ENCODE assay signal across 8 mouse cellular contexts in genomic region chr10:117375163-117375562, GRCm38 (mm10). TPM values are rescaled to one million over a fixed set of nuclear protein-coding genes. Genes with fewer than 3 reads are reported as not detected.
DNase-seq lines count a peak whose midpoint lies in the region; ATAC-seq and TF ChIP-seq lines count a peak whose summit lies in the region.

No protein-coding gene starts in this region.

- peak overlapping the region; percentile 88 for H3K4me2 ChIP-seq in heart, postnatal 0 days (ENCODE audit: low read depth, low read length)
- H3K4me2 ChIP-seq in myocyte (ENCODE audit: low read depth), result peak overlapping the region; percentile 82

- peak overlapping the region; percentile 93 for H3ac ChIP-seq in myocyte (ENCODE audit: control insufficient read depth, insufficient read length)

- DNase-seq in heart, postnatal 0 days (ENCODE audit: low spot score), result no peak
- no peak for DNase-seq in heart, adult 11 months
- DNase-seq in induced T-regulatory cell, adult 2 months (ENCODE audit: low read depth), result peak; percentile 47
- no peak for DNase-seq in right cerebral cortex, postnatal 14 days
- DNase-seq in frontal cortex, postnatal 14 days (ENCODE audit: low spot score in 2 of 2), result no peak
- no peak for DNase-seq in yolk sac, embryonic 10.5 days (ENCODE audit: low spot score)

- H3K27me3 ChIP-seq in heart, postnatal 0 days (ENCODE audit: control insufficient read depth, insufficient read depth, low read length), result no peaks in the 10 kb centered on the region
- no peaks in the 10 kb centered on the region for H3K27me3 ChIP-seq in myocyte (ENCODE audit: control insufficient read depth, insufficient read depth, insufficient read length)

- peaks cover 7% of the 10 kb centered on the region for H3K4me1 ChIP-seq in heart, postnatal 0 days (ENCODE audit: control insufficient read depth, insufficient read depth)
- no peaks in the 10 kb centered on the region for H3K4me1 ChIP-seq in bone marrow, adult 2 months (ENCODE audit: control insufficient read depth, insufficient read depth, low read length)

- no peak for TF ChIP-seq CTCF in heart, postnatal 0 days (IDR thresholded peaks at IDR 0.05; ENCODE audit: low read depth)
- TF ChIP-seq CTCF in bone marrow, adult 2 months (IDR thresholded peaks at IDR 0.05; ENCODE audit: control insufficient read depth, insufficient read depth, low read length), result no peak

- H3K79me2 ChIP-seq in myocyte (ENCODE audit: control insufficient read depth, insufficient read depth), result peaks cover 64% of the 10 kb centered on the region

- no peak for TF ChIP-seq EP300 in heart, postnatal 0 days (IDR thresholded peaks at IDR 0.05; ENCODE audit: low read depth)

- peak overlapping the region; percentile 99 for H3K9ac ChIP-seq in heart, postnatal 0 days (replicated peaks; ENCODE audit: low read depth, low read length)

- 22% methylated on average over 10 of the region's 10 CpGs for WGBS in heart, postnatal 0 days
- 9% methylated on average over 10 of the region's 10 CpGs for WGBS in bone marrow, adult 2 months

- H3K9me3 ChIP-seq in heart, postnatal 0 days (replicated peaks; ENCODE audit: control insufficient read depth, low read length), result no peaks in the 10 kb centered on the region

- no peak for ATAC-seq in heart, postnatal 0 days (ENCODE audit: insufficient read depth, low read depth)

- TF ChIP-seq POLR2A in bone marrow, adult 2 months (IDR thresholded peaks at IDR 0.05; ENCODE audit: borderline replicate concordance, control insufficient read depth, low read depth, low read length), result no peak
- no peak for TF ChIP-seq POLR2A in myocyte (IDR thresholded peaks at IDR 0.05; ENCODE audit: insufficient read length, low read depth)

- peak overlapping the region; percentile 97; the same call in 1 of the 2 replicates for H3K27ac ChIP-seq in heart, postnatal 0 days (ENCODE audit: low read depth)
- H3K27ac ChIP-seq in bone marrow, adult 2 months (ENCODE audit: control insufficient read depth, insufficient read depth, low read depth, low read length, poor library complexity), result no peak overlapping the region

- no peaks in the 10 kb centered on the region for H3K36me3 ChIP-seq in heart, postnatal 0 days (replicated peaks; ENCODE audit: control insufficient read depth, insufficient read depth, low read length)
- H3K36me3 ChIP-seq in myocyte (ENCODE audit: control insufficient read depth, insufficient read depth), result no peaks in the 10 kb centered on the region

- H3K4me3 ChIP-seq in heart, postnatal 0 days (ENCODE audit: low read depth, low read length), result peak overlapping the region; percentile 98
- peak overlapping the region; percentile 26 for H3K4me3 ChIP-seq in bone marrow, adult 2 months (replicated peaks; ENCODE audit: control insufficient read depth, low read depth, low read length)
- peak overlapping the region; percentile 75 for H3K4me3 ChIP-seq in myocyte

TF ChIP-seq in myocyte, 11 proteins besides CTCF, POLR2A, EP300 and RAD21:
- TF ChIP-seq USF1 (IDR thresholded peaks at IDR 0.05; ENCODE audit: low read depth), result no peak
- TF ChIP-seq SRF (IDR thresholded peaks at IDR 0.05; ENCODE audit: control insufficient read depth, insufficient read length, low read depth), result no peak
- no peak for TF ChIP-seq POLR2AphosphoS2 (IDR thresholded peaks at IDR 0.05; ENCODE audit: insufficient read length, low read depth)
- TF ChIP-seq CEBPB (IDR thresholded peaks at IDR 0.05; ENCODE audit: insufficient read depth, poor library complexity, severe bottlenecking), result no peak
- no peak for TF ChIP-seq TCF3 (IDR thresholded peaks at IDR 0.05; ENCODE audit: insufficient read length, low read depth)
- no peak for TF ChIP-seq TCF12 (IDR thresholded peaks at IDR 0.05; ENCODE audit: insufficient read depth, poor library complexity, severe bottlenecking)
- no peak for TF ChIP-seq MYOG (IDR thresholded peaks at IDR 0.05; ENCODE audit: control insufficient read depth in 1 of 3, insufficient read depth in 1 of 3, insufficient read length in 2 of 3, low read depth in 2 of 3)
- no peak for TF ChIP-seq MYOD1 (IDR thresholded peaks at IDR 0.05; ENCODE audit: control insufficient read depth in 1 of 3, insufficient read length in 2 of 3, low read depth in 2 of 3)
- no peak for TF ChIP-seq REST (IDR thresholded peaks at IDR 0.05; ENCODE audit: insufficient read depth, insufficient read length)
- TF ChIP-seq E2F4 (IDR thresholded peaks at IDR 0.05; ENCODE audit: insufficient read depth), result no peak
- no peak for TF ChIP-seq MAX (IDR thresholded peaks at IDR 0.05; ENCODE audit: low read depth)

RNA-seq across cellular contexts. Expression of gene Cpsf6, which starts 4.7 kb away (rescaled TPM):
- total RNA-seq in heart, postnatal 0 days (2014; rRNA removed; ENCODE audit: low replicate concordance), result 57.8 and 82.3 TPM in 2 replicates
- polyA plus RNA-seq in heart, postnatal 0 days (2015; fragmentation: Nextera tagmentation; extraction: Ambion mirVana), result 53.2 and 55.7 TPM in 2 replicates
- polyA plus RNA-seq in bone marrow, adult 2 months (2011; ENCODE audit: insufficient read depth, insufficient read length, low replicate concordance, missing spikeins), result 48.0 and 64.9 TPM in 2 replicates
- 21.8 TPM for polyA plus RNA-seq in myocyte (2012; fragmentation: generic; extraction: Trizol)

Comparison
In these comparisons a context has a peak if more than half of its experiments do, and no peak if none do; other contexts are left out.
1. H3K4me3 ChIP-seq: peak in every context shown above with its lines; median percentile 98 in heart, postnatal 0 days; 75 in myocyte; 26 in bone marrow, adult 2 months.